Mouse (Mus musculus): ENCODE data around the gene Zfp846. TPM values are rescaled to one million over a fixed set of nuclear protein-coding genes. Genes with fewer than 3 reads are reported as not detected.
A peak's percentile ranks its signal among the peaks of the same experiment; 100 is the strongest.
"Not testable (repeated sequence)": the region's sequence is repeated elsewhere in the genome, so short reads cannot be mapped to it uniquely, and the experiment has no call there.

Gene Zfp846
- 9.2 and 10.8 TPM in 2 replicates for total RNA-seq (2021)
- long read RNA-seq, experiment 1, full-length matches to known transcripts, result 2 of 4 reads
- long read RNA-seq, experiment 1, partial matches to known transcripts, result 2 of 4 reads
- long read RNA-seq, experiment 1, other reads (novel, unspliced or antisense), result 0 of 4 reads
- long read RNA-seq, experiment 2, partial matches to known transcripts, result 0 of 1 reads
- long read RNA-seq, experiment 2, other reads (novel, unspliced or antisense), result 1 of 1 reads

DNA sequence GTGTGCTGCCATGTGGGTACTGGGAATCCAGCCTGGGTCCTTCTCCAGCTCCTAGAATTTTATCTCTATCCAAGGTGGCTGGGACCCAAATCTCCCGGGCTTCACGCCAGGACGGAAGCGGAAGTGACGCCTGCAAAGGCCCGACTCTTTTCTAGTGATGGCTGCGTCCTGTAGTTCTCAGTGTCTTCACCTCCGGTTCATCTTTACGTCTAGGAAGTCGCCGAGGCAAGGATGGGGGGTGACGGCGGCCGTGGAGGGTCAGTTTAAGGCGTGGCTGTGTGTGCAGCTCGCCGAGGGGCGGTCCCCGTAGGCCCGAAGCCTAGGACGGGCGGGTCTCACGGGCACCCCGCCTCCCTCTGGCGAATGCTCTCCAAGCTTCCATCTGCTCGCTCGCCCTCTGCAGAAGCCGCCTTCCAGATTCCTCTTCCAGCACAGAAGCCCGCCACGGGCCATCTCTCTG lies at the start of gene Zfp846:
TSS of gene Zfp846 (plus strand) at position 117 of the 460 bp plus-strand sequence.
- DNase-seq, result peak; percentile 99

DNA sequence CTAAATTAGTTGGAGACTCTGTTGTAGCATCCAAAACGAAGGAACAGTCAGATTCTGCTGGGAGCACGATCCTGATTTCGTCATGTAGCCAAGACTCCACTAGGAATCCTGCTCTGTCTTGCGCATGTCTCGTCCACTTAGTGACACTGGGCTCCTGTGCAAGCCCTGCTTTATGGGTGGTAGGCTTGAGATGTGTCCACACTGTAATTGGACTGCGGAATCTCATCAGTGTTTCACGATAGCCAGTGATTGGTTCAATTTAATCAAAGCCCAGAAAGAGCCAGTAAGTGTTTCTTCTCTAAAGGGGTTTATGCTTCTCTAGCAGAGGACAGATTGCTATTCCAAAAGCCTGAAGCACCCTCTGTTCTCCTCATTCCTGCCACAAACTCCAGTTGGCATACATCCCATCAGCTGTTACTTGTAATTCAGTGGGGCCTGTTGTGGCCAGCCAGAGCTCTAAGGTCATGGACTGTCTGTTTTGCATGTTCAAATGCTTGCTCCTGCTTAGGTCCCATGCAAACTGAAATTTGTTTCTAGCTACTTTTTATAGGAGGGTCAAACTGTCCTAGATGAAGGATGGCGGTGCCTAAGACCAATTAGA lies 46.7 kb upstream of the Zfp846 start:
- no peak for DNase-seq

DNA sequence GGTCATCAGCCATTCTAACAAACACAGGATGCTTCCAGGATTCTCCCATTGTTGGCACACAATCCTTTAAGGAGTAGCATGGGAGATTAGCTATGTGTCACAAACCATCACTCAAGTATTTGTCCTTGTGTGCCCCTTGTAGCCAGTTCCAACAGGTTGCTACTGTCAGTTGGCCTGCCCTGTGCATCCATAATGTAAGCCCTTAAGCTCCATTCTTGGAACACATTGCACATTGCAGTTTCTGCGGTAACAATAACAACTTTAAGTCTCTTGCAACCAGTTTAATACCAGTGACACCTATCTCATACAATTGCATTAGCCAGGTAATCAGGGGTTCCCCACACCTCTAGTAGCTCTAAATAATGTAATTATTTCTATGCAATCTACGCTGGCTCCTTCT lies 44.5 kb upstream of the Zfp846 start:
- no peak for DNase-seq

DNA sequence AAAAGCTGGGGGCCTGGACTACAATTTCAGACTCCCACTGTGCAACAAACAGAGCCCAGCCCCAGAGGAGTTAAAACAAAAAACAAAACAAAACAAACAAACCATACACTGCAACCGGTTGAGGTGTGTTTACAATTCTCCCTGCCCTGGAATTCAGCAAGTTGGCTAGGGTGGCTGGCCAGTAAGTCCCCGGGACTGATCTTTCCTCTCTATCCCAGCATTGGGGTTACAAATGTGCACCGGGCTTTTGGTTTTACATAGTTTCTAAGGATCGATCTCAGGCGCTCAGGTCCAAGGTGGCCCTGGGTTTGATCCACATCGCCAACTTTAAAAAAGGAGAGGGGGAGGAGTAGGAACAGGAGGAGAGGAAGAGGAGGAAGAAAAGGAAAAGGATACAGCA lies 37.6 kb upstream of the Zfp846 start:
- no peak for DNase-seq

DNA sequence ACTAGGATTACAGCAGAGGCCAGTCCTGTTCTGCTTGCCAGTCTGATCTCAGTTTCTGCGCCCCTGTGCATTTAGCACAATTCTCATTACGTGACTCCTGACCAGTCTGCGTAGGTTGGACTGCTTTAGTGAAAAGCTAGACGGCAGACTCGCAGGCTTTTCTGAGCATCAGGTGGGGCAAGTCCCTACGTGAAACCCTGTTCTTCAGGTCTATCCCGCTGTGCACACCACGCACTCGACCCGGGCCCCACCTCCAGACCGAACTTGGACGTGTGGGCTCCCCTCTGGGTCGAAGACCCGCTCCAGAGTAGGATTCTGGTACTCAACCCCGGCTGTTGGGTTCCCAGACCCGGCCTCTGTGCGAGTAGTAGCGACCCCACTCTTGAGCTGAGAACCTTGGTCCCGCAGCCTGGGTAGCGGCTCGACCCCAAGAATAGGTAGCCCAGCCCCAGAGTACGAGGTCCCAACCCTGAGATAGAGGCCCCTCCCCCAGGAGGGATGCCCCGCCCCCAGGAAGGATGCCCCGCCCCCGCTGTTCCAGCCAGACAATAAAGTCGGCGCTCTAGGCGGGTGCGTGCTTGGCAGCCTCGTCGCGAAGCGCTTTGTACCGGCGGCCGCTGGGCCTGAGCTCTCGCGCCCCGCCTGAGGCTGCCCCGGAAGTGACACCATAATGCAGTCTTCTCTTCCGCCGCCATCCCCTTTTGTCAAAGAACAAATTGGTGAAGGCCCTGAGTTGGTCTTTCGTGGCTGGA lies 36.8 kb upstream of the Zfp846 start:
- DNase-seq, result peak; percentile 94

DNA sequence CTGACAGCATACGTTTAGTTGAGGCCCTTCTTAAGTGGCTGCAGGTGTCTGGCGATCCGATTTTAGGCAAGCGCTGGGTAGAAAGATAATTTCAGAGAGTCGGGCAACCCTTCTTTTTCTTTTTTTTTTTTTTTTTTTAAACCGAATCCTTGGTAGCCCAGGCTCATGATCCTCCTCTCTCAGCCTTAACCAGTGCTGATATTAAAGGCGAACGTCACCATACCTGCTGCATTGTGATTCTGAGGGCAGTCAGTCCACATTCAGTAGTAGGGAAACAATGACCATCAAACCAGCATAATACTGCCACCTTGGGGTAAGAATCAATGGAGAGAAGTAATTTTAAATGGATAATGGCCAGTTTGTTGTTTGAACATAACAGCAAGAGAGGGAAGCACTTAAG lies 35.9 kb upstream of the Zfp846 start:
- DNase-seq, result peak; percentile 29

DNA sequence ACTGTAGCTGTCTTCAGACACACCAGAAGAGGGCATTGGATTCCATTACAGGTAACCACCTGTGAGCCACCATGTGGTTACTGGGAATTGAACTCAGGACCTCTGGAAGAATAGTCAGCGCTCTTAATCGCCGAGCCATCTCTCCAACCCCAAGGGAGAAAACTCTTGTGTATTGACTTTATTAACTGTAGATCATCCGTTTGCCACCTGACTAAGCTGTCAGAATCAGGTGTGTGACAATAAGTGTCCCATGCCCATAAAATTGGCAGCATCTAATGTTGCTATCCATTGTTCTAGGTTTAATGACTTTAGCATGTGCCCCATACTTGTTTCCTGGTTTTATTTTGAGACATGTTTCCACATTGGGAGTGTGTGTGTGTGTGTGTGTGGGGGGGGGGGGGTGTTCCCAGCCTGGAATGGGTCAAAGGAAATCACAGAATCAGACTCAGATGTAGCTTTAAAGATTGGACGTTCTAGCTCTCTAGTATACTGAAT lies 29.3 kb upstream of the Zfp846 start:
- DNase-seq, result no peak

DNA sequence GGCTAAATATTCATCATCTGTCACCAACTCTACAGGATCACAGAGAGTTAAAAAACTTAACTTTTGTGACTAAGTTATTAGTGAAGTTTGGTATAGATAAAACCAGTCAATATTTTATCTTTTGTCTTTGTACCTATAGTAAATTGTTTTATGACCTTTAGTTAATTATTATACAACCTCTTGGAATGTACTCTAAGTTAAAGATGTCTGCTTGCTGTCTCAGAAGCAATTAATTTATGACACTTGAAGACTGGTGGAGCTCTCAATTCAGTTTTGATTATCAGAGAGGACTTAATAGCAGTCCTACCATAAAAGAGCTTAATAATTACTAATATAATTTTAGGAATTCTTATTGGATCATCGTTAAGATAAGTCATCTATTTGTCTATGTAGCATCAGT lies 28.4 kb upstream of the Zfp846 start:
- no peak for DNase-seq

DNA sequence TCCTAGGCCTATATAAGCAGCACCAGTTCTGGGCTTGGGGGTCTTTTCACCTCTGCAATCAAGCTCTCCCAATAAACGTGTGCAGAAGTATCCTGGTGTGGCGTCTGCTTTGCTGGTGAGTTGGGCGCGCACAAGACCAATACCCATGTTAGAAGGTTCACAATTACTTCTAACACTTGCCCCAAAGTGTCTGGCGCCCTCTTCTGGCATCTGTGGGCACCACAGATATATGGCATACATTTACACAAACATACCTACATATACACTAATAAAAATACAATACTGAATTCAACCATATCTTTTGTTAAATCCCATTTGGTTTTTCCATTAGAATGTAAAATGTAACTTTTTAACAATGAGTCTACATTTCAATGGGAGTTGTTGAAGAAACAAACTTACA lies 18.9 kb upstream of the Zfp846 start:
- no peak for DNase-seq

DNA sequence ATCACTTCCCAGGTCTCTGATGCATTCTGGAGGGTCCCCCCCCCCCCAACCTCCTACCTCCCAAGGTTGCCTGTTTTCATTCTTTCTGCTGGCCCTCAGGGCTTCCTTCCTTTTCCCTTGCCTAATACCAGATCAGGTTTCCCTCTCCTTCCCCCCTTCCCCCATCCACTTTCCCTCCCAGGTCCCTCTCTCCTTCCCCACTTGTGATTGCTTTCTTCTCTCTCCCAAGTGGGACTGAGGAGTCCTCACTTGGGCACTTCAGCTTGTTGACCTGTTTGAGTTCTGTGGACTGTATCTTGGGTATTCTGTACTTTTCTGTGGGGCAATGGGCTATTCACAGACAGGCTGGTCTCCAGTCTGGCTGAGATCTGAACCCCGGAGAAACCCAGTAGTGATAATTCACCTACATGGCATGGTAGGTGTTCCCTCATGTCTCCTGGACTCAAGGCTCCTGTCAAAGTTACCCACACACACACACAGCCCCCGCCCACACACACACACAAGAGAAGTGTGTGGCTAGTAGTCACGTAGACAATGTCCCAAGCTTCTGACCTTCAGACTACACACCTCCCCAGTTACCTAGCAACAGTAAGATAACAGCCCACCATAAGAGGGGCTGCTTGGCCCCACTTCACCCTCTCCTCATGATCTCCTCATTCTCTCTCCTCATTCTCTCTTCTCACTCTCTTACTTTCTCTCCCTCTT lies 15.6 kb upstream of the Zfp846 start:
- not testable (repeated sequence) for DNase-seq

DNA sequence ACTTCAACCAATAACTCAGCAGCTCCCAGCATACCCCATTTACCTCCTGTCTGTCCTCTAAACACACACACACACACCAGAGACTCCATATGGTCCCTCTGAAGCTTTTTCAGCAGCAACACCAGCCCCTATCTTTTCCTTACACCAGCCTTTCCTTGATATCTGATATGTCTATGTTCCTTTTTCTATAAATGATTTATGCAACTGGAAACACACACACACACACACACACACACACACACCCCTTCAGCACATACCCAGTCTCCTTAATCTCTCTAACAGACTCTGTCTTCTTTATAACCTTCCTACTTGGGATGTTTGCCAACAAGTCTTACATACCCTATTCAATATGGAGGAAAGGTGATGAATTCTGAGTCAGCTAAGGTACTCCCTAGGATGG lies 10.0 kb upstream of the Zfp846 start:
- DNase-seq, result no peak

DNA sequence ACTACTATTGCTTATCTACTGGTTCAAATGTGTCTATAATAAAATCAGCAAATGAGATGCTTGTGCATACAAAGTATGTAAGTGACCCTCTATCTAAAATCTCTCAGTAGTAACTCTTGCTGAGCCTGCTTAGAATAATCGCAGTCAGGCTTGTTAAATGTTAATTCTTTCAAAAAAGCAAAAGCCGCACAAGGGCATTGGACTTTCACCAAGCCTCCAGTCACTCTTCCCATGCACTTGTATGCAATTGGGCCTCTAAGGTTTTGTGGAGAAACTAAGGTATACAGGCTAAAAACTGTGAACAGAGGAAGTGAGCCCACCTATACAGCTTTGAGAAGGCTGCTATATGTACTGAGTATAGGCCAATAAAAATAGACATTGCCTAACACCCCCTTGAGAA lies 4.5 kb upstream of the Zfp846 start:
- DNase-seq, result no peak

DNA sequence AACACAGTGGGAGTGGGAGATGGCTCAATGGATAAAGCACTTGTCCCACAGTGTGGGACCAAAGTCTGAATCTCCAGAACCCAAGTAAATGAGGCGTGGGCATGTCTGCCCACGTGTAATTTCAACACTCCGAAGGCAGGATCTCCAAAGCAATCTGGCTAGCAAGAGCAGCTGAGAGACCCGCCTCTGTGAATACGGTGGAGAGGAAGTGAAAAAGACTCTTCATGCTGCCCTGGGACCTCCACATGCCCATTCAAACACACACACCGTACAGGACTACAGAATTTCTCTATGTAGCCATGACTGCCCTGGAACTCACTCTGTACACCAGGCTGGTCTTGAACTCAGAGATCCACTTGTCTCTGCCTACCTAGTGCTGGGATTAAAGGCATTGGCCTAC lies 20.2 kb downstream of the Zfp846 start:
- DNase-seq, result no peak

DNA sequence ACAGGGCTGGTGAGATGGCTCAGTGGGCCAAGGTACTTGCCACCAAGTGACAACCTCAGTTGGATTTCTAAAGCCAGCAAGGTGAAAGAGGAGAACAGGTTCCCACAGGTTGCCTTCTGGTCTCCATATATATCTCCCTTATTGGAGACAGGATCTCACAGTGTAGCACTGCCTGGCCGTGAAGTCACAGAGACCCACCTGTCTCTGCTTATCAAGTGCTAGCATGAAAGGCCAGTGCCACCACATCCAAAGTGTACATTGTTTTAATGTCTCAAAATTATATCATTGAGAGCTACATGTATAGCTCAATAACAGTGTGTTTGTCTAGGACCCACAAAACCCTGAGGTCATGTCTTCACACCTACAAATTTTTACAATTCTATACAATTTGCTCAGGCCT lies 25.2 kb downstream of the Zfp846 start:
- no peak for DNase-seq

DNA sequence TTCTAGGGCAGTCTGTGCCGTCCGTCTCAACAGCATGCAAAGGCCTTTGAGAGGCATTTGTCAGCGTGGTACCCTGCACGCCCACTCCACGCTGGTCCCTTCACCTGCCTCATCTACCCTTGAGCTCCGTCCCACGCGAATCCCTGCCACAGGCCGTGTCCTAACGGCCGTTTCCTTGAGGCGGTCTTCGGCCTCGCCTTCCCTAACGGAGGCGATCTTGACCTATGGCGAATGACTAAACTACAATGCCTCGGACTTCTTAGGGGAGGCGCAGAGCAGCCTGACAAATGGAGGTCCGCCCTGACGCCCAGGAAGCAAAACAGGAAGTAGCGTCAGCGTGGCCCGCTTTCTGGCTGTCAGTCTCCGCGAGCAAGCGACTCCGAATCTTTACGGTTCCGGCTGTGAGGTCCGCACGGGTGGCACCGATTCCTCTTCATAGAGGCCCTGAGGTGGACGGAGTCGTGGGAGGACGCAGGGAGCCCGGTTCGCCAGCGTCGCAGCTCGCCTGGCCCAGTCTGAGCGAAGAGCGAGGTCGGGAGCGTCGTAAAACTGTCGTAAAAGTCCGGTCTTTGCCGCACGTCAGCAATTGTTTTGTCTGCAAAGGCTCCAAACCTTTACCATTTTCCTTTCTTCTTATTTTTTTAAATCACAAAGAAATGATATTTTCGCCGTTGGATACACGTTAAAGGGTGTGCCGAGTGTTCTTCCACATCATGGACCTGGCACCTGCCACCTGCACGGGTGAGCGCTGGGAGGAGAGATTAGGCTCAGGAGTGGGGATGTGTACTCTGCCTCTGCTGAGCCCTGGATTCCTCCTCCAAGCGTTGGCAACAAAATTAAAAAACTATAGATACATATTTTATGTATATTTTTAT lies 26.2 kb downstream of the Zfp846 start:
- DNase-seq, result peak; percentile 89

DNA sequence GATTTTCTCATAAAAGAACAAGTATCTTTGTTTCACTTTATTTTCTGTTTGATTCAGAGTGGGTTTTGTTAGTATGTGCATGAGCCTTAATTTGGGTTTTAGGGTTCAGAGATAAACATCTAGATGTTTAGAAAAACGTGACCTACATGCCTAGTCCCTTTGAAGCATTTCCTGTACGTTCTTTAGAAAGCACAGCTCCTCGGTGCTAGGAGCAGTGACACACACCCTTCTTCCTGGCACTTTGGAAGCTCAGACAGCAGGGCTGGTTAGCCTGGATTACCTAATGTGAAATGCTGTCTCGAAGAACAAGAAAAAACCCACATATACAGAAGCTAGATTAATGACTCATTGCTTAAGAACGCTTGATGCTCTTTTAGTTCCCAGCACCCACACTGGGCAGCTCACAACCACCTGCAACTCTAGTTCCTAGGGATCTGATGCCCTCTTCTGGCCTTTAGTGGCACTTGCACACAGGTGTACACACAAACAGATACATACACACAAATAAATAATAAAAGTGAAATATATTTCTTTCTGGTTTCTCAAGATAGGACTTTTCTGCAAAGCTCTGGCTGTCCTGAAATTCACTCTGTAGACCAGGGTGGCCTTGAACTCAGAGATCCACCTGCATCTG lies 28.9 kb downstream of the Zfp846 start:
- DNase-seq, result no peak

DNA sequence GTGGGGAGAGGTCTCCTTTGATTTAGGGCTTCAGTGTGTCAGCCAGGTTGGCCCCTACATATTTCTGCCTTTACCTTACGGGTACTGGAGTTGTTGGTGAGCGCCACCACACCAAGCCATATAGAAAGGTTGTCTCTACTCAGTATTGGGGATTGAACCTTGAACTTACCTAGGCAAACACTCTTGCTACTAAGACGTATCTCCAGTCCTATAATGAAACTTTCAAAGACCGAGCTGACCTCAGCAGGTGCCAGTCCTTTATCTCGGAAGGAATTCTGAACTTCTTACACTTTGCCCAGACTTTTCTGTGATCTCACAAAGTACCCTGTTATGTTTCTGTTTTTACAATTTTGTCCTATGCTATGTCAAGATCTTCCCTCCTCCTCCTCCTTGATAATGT lies 30.9 kb downstream of the Zfp846 start:
- DNase-seq, result no peak

DNA sequence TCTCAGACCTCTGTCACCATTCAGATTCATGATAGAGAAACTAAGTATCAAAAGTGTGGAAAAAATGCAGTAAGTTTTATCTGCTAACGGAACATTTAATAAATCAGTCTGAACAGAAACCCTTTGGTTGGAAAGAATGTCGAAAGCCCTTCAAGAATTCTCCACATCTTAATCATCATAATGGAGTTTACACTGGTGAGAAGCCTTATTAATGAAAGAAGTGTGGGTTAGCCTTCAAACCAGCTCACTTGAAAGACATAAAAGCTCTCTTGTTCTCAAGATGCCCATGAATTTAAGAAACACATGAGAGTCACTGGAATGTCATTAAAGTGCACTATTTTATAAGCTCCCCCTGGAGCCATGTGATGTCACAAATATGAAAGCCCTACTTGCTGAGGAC lies 35.6 kb downstream of the Zfp846 start:
- DNase-seq, result no peak

DNA sequence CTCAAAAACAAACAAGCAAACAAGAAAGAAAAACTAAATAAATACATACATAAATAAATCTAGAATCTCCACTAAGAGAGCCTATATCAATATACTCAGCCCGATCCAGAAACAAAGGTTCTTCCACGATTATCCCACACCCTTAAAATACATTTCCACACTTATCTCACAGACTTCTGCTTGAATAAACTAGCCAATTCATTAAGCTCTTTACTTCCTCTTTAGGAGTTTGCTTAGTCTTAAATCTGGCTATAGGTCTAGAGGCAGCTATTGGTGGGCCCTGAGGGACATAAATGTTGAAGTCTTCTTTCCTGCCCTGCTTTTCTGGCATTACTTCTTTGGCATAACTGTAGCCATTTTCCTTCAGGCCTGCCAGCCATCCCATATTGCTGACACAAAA lies 50.2 kb downstream of the Zfp846 start:
- no peak for DNase-seq

DNA sequence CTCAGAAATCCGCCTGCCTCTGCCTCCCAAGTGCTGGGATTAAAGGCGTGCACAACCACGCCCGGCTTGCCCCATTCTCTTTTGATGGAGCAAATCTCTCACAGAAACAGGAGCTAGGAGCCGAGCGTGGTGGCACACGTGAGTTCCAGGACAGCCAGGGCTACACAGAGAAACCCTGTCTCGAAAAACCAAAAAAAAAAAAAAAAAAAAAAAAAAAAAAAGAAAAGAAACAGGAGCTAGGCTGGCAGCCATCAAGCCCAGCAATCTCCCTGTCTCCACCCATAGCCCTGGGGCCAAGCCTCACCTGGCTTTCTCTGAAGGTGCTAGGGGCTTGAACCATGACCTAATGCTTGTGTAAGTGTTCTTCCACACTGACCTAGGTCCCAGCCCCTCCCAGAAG lies 54.6 kb downstream of the Zfp846 start:
- DNase-seq, result not testable (repeated sequence)

DNA sequence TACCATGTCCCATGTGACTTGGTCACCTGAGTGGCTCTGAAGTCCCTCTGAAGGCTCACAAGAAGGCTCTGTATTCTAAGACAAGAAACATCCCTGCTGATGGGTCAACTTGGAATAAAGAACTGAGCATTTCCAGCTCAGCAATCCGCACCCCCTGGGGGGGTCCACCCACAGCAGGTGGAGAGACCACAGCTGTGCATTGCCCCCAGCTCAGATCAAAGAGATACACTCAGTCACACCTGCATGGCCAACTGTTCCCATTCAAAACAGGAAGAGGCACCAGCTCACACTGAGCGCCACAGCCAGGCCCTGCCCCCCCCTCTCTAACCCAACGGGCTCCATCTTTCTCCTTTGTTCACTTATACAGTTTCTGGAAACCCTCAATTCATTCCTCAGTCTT lies 55.2 kb downstream of the Zfp846 start:
- DNase-seq, result no peak
